Mouse (Mus musculus) WW6 (cell line): ENCODE measurements around the gene 2210017I01Rik.

ENCODE experiments used
- DNase-seq: peaks from one replicate; pipeline ENCODE4 v3.0.0-alpha.2; 2013; ENCODE audit warnings: low read depth, low spot score

2210017I01Rik gene

DNA sequence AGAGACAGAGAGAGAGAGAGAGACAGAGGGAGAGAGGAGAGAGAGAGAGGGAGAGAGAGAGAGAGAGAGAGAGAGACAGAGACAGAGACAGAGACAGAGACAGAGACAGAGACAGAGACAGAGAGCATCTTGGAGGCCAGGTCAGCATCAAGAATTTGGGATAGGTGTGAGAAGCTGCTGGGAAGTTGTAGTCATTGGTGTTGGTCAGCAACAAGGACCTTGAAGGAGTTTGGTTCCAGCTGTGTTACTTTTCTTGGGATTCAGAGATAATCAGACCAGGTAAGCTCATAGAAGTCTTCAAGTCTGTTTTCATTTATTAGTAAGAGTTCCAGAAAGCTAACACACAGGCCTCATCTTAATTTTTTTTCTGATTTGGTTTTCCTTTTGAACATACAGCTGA lies at the start of gene 2210017I01Rik:
2210017I01Rik (minus strand) TSS at position 101 of the 400 bp plus-strand sequence.
- DNase-seq, result no peak

GRCm38 (mm10) chr3:92656826-92657225 lies 49.5 kb upstream of the 2210017I01Rik start, which contains the start of gene Lce1b:
Gene Lce1b (minus strand): TSS chr3:92656926.
- no peak for DNase-seq

GRCm38 (mm10) chr3:92648207-92648606 lies 40.9 kb upstream of the 2210017I01Rik start, which contains the start of gene Lce1a1:
Gene Lce1a1 (minus strand): TSS chr3:92648307.
- DNase-seq, result no peak

GRCm38 (mm10) chr3:92639854-92640253 lies 32.6 kb upstream of the 2210017I01Rik start:
- no peak for DNase-seq

DNA sequence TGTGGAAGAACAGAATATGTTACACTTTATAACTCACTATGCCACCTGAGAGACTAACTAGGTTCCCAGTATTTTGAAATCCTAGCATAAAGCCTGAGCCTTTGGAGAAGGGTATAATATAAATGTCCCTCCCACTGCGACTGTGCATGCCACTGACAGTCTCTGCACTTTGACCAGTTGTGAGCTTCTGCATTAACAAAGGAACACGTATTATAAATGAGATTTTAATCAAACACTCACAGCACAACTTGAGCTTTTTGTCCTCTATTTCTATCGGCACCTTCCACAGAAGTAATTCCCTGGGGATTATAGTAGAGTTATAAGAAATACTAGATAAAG lies 31.3 kb upstream of the 2210017I01Rik start:
- DNase-seq, result no peak

- no peak for DNase-seq
These were observed 30.7 kb upstream of the 2210017I01Rik start for GRCm38 (mm10) chr3:92637745-92638652.

DNA sequence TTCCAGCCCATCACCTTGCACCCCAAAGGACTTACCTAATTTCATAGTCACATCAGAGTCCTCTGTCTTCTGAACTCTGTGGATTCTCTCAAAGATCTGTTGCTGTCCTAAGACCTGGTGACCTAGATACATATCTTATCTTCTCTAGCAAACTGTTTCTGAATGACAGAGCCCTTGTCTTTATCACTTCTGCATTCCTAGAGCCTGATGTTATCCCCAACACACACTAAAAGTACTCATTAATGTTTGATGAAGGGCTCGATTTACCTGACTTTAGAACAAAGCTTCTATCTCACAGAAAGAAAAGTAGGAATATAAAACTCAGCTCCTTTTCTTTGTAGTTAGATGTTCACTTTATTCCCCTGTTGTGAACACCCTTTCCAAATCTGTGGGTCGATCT lies 14.3 kb upstream of the 2210017I01Rik start, which contains the start of gene Lce6a:
Lce6a (minus strand) TSS at position 101 of the 400 bp plus-strand sequence.
- no peak for DNase-seq

DNA sequence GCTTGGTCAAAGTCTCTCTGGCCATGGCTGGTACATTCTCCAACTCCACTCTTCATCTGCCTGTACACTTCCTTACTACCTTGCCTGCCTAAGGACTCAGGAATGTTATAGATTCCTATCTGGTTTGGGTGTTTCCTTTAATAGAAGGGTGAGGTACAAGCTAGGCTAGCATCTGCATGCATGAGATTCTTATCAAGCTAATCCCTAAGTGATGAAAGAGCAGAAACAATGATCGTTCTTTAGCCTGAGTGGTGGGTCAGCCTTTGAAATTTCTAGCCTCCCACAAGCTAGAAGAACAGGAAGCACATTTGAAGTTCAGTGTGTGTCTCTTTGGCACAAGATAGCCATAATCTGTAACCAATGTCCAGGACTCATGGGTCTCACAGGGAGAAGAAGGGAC lies 2.5 kb upstream of the 2210017I01Rik start:
- no peak for DNase-seq

GRCm38 (mm10) chr3:92602169-92602568 lies 5.1 kb downstream of the 2210017I01Rik start:
- no peak for DNase-seq

GRCm38 (mm10) chr3:92600456-92600855 lies 6.8 kb downstream of the 2210017I01Rik start:
- no peak for DNase-seq

DNA sequence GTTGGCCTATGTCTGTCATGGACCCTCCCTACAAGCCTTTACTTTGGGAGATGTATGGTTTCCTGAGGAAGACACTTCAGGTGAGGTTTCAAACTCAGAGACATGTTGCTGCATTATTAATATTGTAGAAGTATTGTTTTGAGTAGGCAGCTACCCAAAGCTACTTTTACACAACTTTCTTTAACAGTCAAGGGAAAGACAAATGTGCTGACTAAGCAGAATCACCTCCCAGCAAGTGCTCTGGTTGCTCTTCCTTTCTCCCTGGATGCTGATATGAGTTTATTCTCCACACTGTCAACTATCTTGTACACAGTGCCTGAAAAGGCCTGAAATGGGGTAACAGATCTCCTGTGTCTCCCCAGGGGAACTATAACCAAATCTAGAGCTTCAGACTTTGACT lies 7.3 kb downstream of the 2210017I01Rik start:
- no peak for DNase-seq

- DNase-seq, result no peak
These were observed 8.9 kb downstream of the 2210017I01Rik start for GRCm38 (mm10) chr3:92598429-92598828.

DNA sequence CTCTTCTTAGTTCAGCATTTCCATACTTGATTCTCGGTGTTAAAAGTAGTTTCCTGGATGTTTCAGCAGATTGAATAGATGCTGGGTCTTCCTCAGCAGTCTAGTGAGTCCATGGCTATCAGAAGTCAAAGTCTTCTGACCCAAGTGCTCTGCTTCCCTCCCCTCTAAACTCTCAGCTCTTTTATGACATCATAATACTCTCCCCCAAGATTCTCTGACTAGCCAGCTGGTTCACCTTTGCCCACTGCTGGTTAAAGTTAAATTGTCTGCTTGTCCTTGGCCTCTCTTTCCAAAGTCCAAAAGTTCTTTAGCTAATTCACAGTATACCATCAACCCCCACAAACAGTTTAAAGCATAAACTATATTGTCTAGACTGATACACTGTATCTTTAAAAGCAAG lies 18.4 kb downstream of the 2210017I01Rik start, which contains the start of gene Smcp:
Smcp (minus strand) TSS at position 140 of the 400 bp plus-strand sequence.
- DNase-seq, result no peak

DNA sequence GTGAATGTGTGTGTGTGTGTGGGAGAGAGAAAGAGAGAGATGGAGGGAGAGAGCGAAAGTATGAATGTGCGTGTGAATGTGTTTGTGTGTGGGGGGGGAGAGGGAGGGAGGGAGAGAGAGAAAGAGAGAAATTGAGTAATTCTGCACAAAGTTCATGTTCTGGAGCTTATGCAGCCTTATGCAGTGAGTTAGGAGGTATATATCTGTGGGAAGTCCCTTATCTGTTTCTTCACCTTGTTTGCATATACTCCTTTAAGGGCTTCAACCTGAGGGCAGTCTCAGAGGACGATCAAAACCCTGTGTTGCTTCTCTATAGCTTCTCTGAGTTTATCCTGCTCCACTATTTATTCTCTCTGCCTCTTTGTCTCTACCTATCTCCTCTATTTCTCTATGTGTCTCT lies 20.1 kb downstream of the 2210017I01Rik start:
- DNase-seq, result no peak

- no peak for DNase-seq
These were observed 22.2 kb downstream of the 2210017I01Rik start for GRCm38 (mm10) chr3:92585055-92585454.

- no peak for DNase-seq
These were observed 24.0 kb downstream of the 2210017I01Rik start for GRCm38 (mm10) chr3:92583164-92583826.

GRCm38 (mm10) chr3:92579508-92579907 lies 27.8 kb downstream of the 2210017I01Rik start:
- no peak for DNase-seq

- DNase-seq, result no peak
These were observed 28.5 kb downstream of the 2210017I01Rik start for GRCm38 (mm10) chr3:92578652-92579413.

GRCm38 (mm10) chr3:92573449-92574041 lies 33.7 kb downstream of the 2210017I01Rik start, which contains the start of gene Ivl:
Gene Ivl (minus strand): TSS chr3:92573735.
- no peak for DNase-seq

DNA sequence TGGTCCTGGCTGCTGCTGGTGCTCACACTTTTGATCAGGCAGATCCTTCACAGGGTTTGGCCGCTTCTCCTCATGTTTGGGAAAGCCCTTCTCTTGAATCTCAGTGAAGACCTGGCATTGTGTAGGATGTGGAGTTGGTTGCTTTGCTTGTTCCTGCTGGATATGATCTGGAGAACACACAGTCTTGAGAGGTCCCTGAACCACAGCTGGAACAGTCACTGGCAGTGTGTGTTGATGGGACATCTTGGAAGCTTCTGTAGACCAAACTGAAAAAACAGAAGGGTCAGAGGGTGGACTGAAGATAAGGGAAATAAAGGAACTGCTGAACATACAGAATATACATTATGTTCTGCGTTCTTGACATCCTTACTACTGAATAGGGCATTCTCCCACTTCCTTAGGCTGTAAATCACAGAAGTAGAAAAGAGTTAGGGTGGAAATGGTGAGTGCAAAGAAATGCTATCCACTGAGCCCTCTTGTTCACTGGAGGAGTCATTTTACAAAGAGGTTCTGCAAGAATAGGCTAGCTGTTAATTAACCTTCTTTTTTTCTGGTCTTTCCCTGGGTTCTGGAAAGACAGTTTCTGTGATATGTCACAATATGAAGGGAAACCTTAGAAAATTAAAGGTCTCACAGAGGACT lies 34.7 kb downstream of the 2210017I01Rik start:
- no peak for DNase-seq

- no peak for DNase-seq
These were observed 38.5 kb downstream of the 2210017I01Rik start for GRCm38 (mm10) chr3:92568752-92569151.
